Mouse (Mus musculus) liver, embryonic 14.5 days (tissue): ENCODE results near the gene E130208F15Rik.

ENCODE experiments used
- CTCF ChIP-seq: IDR thresholded peaks from 2 replicates; pipeline ENCODE4 v1.5.1; 2016; ENCODE audit warnings: antibody characterized with exemption, low read depth, control low read depth
- EP300 ChIP-seq: IDR thresholded peaks from 2 replicates; pipeline ENCODE4 v1.6.1; 2016; ENCODE audit warnings: antibody characterized with exemption, low read depth

- TF ChIP-seq CTCF, result no peak
- TF ChIP-seq EP300, result no peak
Measured at GRCm38 (mm10) chr7:30297266-30297665, 24.3 kb upstream of the E130208F15Rik start.
